Mouse (Mus musculus) ES-E14 (cell line): ENCODE measurements around the gene Tprgl. TPM values are rescaled to one million over a fixed set of nuclear protein-coding genes. Genes with fewer than 3 reads are reported as not detected.

ENCODE experiments used
- DNase-seq: peaks from one replicate; pipeline ENCODE4 v3.0.0-alpha.2; 2013; ENCODE audit warnings: low read depth, low spot score
- H3K27ac ChIP-seq: 2 replicates; pipeline ENCODE4 v1.5.1; 2012; ENCODE audit warnings: low read depth, mild to moderate bottlenecking, low read length, moderate library complexity, mixed read lengths; ENCODE audit not compliant: poor library complexity, insufficient read depth, severe bottlenecking
- H3K36me3 ChIP-seq: 2 replicates; pipeline ENCODE4 v1.6.1; 2012; ENCODE audit warnings: mild to moderate bottlenecking, low read length, moderate library complexity, mixed read lengths; ENCODE audit not compliant: control insufficient read depth, poor library complexity, insufficient read depth, severe bottlenecking
- H3K4me1 ChIP-seq, 2 experiments: fragments of 150-350 bp in 1 of 2; sonication (generic) in 1 of 2; 2 replicates each; pipeline ENCODE4 v1.6.1; 2012; ENCODE audit warnings: low read length in 2 of 2, mild to moderate bottlenecking in 1 of 2, mixed read lengths in 1 of 2; ENCODE audit not compliant: control insufficient read depth in 2 of 2, insufficient read depth in 2 of 2, poor library complexity in 1 of 2
- H3K4me3 ChIP-seq, 2 experiments: fragments of 150-350 bp in 1 of 2; sonication (generic) in 1 of 2; 2 replicates each; pipeline ENCODE4 v1.5.1; 2012; ENCODE audit warnings: low read length in 2 of 2, low read depth in 1 of 2, mild to moderate bottlenecking in 1 of 2, mixed read lengths in 1 of 2; ENCODE audit not compliant: insufficient read depth in 1 of 2, poor library complexity in 1 of 2, severe bottlenecking in 1 of 2
- H3K9ac ChIP-seq: 2 replicates; pipeline ENCODE4 v1.6.1; 2012; ENCODE audit warnings: low read depth, mild to moderate bottlenecking, low read length, mixed read lengths; ENCODE audit not compliant: poor library complexity, insufficient read depth, severe bottlenecking
- H3K9me3 ChIP-seq: fragments of 150-350 bp; sonication (generic); 2 replicates; pipeline ENCODE4 v1.6.1; 2012; ENCODE audit warnings: low read depth, mild to moderate bottlenecking, low read length; ENCODE audit not compliant: control insufficient read depth, insufficient read depth
- CHD2 ChIP-seq: IDR thresholded peaks from 2 replicates; pipeline ENCODE4 v1.6.1; 2014; ENCODE audit warnings: mild to moderate bottlenecking, low read depth, low read length, inconsistent platforms
- HCFC1 ChIP-seq: IDR thresholded peaks from 2 replicates; pipeline ENCODE4 v1.6.1; 2012; ENCODE audit warnings: low read length, inconsistent platforms, borderline replicate concordance; ENCODE audit not compliant: insufficient read depth
- MAFK ChIP-seq: IDR thresholded peaks from 2 replicates; pipeline ENCODE4 v1.6.1; 2014; ENCODE audit warnings: mild to moderate bottlenecking, low read depth, low read length, inconsistent platforms; ENCODE audit not compliant: insufficient read depth
- ZC3H11A ChIP-seq: IDR thresholded peaks from 2 replicates; pipeline ENCODE4 v1.6.1; 2012; ENCODE audit warnings: low read depth, mild to moderate bottlenecking, inconsistent platforms, low read length, borderline replicate concordance
- ZNF384 ChIP-seq: IDR thresholded peaks from 2 replicates; pipeline ENCODE4 v1.6.1; 2012; ENCODE audit warnings: low read depth, low read length, inconsistent platforms
- in situ Hi-C, 2 experiments: fragments of 600-800 bp; cut with MboI; formaldehyde crosslinking; loops; one replicate each; pipeline ENCODE4 v1.15.1; 2025; ENCODE audit warnings: low sequenced_read_pairs in 2 of 2, inconsistent platforms in 1 of 2; ENCODE audit not compliant: unreplicated experiment in 2 of 2
- total RNA-seq: library from RNA; depleted of rRNA; stranded (reverse); fragments of 300-350 nt; gene quantifications from 2 replicates; pipeline ENCODE4 v1.2.3, GENCODE M21; 2012

Gene Tprgl
- total RNA-seq, 1 experiment: 68.1 TPM

- no peaks in the 10 kb centered on the region for H3K36me3 ChIP-seq
- no peak for DNase-seq
- H3K9me3 ChIP-seq: no peaks in the 10 kb centered on the region
- TF ChIP-seq ZC3H11A (no peak), ZNF384 (no peak), CHD2 (no peak), HCFC1 (no peak), MAFK (no peak)
- no peak overlapping the region for H3K4me3 ChIP-seq
- no peak overlapping the region for H3K9ac ChIP-seq
- H3K4me1 ChIP-seq: peaks cover 0 to 10% of the 10 kb centered on the region in 2 experiments; a peak in 1 of 4 replicates
- no peak overlapping the region for H3K27ac ChIP-seq
- in situ Hi-C loops: loop anchor here in 1 of 2 experiments (5.0 kb wide), 1 partner anchor 43 kb away; the partner anchor contains the start of gene Tprgl
These were observed 44.9 kb upstream of the Tprgl start for GRCm38 (mm10) chr4:154205392-154205791.

- no peak overlapping the region for H3K27ac ChIP-seq
- no peak overlapping the region for H3K9ac ChIP-seq
- in situ Hi-C loops: no loop called here
These were observed 44.1 kb upstream of the Tprgl start for GRCm38 (mm10) chr4:154204532-154204931.

GRCm38 (mm10) chr4:154201511-154201910 lies 41.0 kb upstream of the Tprgl start:
- H3K9ac ChIP-seq: no peak overlapping the region
- no peaks in the 10 kb centered on the region for H3K9me3 ChIP-seq
- in situ Hi-C loops: no loop called here
- H3K4me1 ChIP-seq: no peaks in the 10 kb centered on the region
- DNase-seq: no peak
- TF ChIP-seq HCFC1: no peak
- TF ChIP-seq ZNF384: no peak
- TF ChIP-seq CHD2: no peak
- no peak for TF ChIP-seq ZC3H11A
- no peak for TF ChIP-seq MAFK
- H3K36me3 ChIP-seq: no peaks in the 10 kb centered on the region
- H3K27ac ChIP-seq: no peak overlapping the region
- H3K4me3 ChIP-seq: no peak overlapping the region

More at GRCm38 (mm10) chr4:154204532-154204931, 44.1 kb upstream of the Tprgl start:
- no peaks in the 10 kb centered on the region for H3K36me3 ChIP-seq
- no peak overlapping the region for H3K4me3 ChIP-seq
- H3K4me1 ChIP-seq: 0 out of 4 replicates have a peak, but pooled peaks cover 0 to 2% of the 10 kb centered on the region in 2 experiments
- no peak for DNase-seq
- no peak for TF ChIP-seq ZC3H11A
- TF ChIP-seq ZNF384: no peak
- no peaks in the 10 kb centered on the region for H3K9me3 ChIP-seq

GRCm38 (mm10) chr4:154198377-154198961 lies 38.0 kb upstream of the Tprgl start:
- Histone ChIP-seq H3K4me1 (no peaks in the 10 kb centered on the region), H3K9ac (no peak overlapping the region), H3K36me3 (no peaks in the 10 kb centered on the region), H3K9me3 (no peaks in the 10 kb centered on the region), H3K4me3 (no peak overlapping the region), H3K27ac (no peak overlapping the region)
- no peak for DNase-seq
- in situ Hi-C loops: no loop called here
- TF ChIP-seq CHD2 (no peak), ZC3H11A (no peak), ZNF384 (no peak), MAFK (no peak), HCFC1 (no peak)

GRCm38 (mm10) chr4:154197961-154198360 lies 37.5 kb upstream of the Tprgl start:
- no peak for DNase-seq
- Histone ChIP-seq H3K9ac (no peak overlapping the region), H3K4me1 (no peaks in the 10 kb centered on the region), H3K27ac (no peak overlapping the region), H3K4me3 (no peak overlapping the region), H3K36me3 (no peaks in the 10 kb centered on the region), H3K9me3 (no peaks in the 10 kb centered on the region)
- in situ Hi-C loops: no loop called here
- TF ChIP-seq CHD2 (no peak), ZC3H11A (no peak)
